Mouse (Mus musculus) kidney, postnatal 0 days (tissue): Measurements from ENCODE around the gene Olfr1247. TPM values are rescaled to one million over a fixed set of nuclear protein-coding genes. Genes with fewer than 3 reads are reported as not detected.
"Not testable (repeated sequence)": the region's sequence is repeated elsewhere in the genome, so short reads cannot be mapped to it uniquely, and the experiment has no call there.

Source experiments
- ATAC-seq: fragments of 200-750 bp; cut with Nextera tagmentation; replicated peaks from 2 replicates; pipeline ENCODE4 v1.8.0; 2017; ENCODE audit warnings: low read depth, moderate number of reproducible peaks, moderate TSS enrichment, moderate library complexity; ENCODE audit not compliant: low FRiP score
- DNase-seq: peaks from one replicate; pipeline ENCODE4 v3.0.0-alpha.2; 2016; ENCODE audit warnings: low spot score
- H3K27ac ChIP-seq: fragments of 300-500 bp; sonication (generic); 2 replicates; pipeline ENCODE4 v1.5.1; 2014; ENCODE audit warnings: mild to moderate bottlenecking
- H3K27me3 ChIP-seq: fragments of 300-500 bp; sonication (generic); 2 replicates; pipeline ENCODE4 v1.6.1; 2014; ENCODE audit warnings: low read length, mixed read lengths; ENCODE audit not compliant: insufficient read depth
- H3K36me3 ChIP-seq: fragments of 300-500 bp; sonication (generic); 2 replicates; pipeline ENCODE4 v1.6.1; 2014; ENCODE audit warnings: low read length, mixed read lengths; ENCODE audit not compliant: insufficient read depth
- H3K4me1 ChIP-seq: fragments of 300-500 bp; sonication (generic); replicated peaks from 2 replicates; pipeline ENCODE4 v1.6.1; 2014; ENCODE audit warnings: antibody characterized with exemption, low read length, mixed read lengths; ENCODE audit not compliant: insufficient read depth
- H3K4me2 ChIP-seq: fragments of 300-500 bp; sonication (generic); 2 replicates; pipeline ENCODE4 v1.6.1; 2014; ENCODE audit warnings: mild to moderate bottlenecking, low read length, moderate library complexity, mixed read lengths
- H3K4me3 ChIP-seq: fragments of 300-500 bp; sonication (generic); replicated peaks from 2 replicates; pipeline ENCODE4 v1.5.1; 2014; ENCODE audit warnings: low read depth, low read length
- H3K9ac ChIP-seq: fragments of 300-500 bp; sonication (generic); 2 replicates; pipeline ENCODE4 v1.6.1; 2014; ENCODE audit warnings: low read depth, low read length
- H3K9me3 ChIP-seq: fragments of 300-500 bp; sonication (generic); replicated peaks from 2 replicates; pipeline ENCODE4 v1.6.1; 2016; ENCODE audit warnings: low read length, inconsistent platforms, mixed read lengths
- CTCF ChIP-seq: IDR thresholded peaks from 2 replicates; pipeline ENCODE4 v1.5.1; 2016; ENCODE audit warnings: antibody characterized with exemption, low read depth, mild to moderate bottlenecking, moderate library complexity
- WGBS: fragments of 180-500 bp; shearing (Covaris S2); extraction: QIAGEN DNeasy Blood & Tissue Kit; methylation state at CpG from one replicate; pipeline ENCODE4 v1.1.7; 2014; 5-methylcytosine and 5-hydroxymethylcytosine counted together
- polyA plus RNA-seq: library from polyadenylated mRNA; unstranded; fragments of >200 nt; fragmentation: Nextera tagmentation; extraction: Ambion mirVana; gene quantifications from 2 replicates; pipeline ENCODE4 v1.2.1, GENCODE M21; 2015

Olfr1247 gene
- not detected in 2 replicates for polyA plus RNA-seq

- no peak for ATAC-seq
- no peaks in the 10 kb centered on the region for H3K9me3 ChIP-seq
- no peak within 1 kb of the TSS for H3K9ac ChIP-seq
- no peaks in the 10 kb centered on the region for H3K4me1 ChIP-seq
- no peaks in the 10 kb centered on the region for H3K36me3 ChIP-seq
- no peak for TF ChIP-seq CTCF
- 93% methylated on average over 2 of the region's 2 CpGs for WGBS
- H3K4me3 ChIP-seq, result no peak within 1 kb of the TSS
- no peak within 1 kb of the TSS for H3K27ac ChIP-seq
- H3K4me2 ChIP-seq, result no peak within 1 kb of the TSS
- no peaks in the 10 kb centered on the region for H3K27me3 ChIP-seq
- no peak for DNase-seq
These were observed at the start of gene Olfr1247 for GRCm38 (mm10) chr2:89614030-89614429. Gene Olfr1247 (minus strand): TSS chr2:89614130.

GRCm38 (mm10) chr2:89661367-89661766 is 47.4 kb upstream of the Olfr1247 start, which contains the start of gene Olfr1250:
Gene Olfr1250 (minus strand): TSS chr2:89661467.
- Histone ChIP-seq H3K4me1 (no peaks in the 10 kb centered on the region), H3K9ac (no peak within 1 kb of the TSS), H3K27ac (no peak within 1 kb of the TSS), H3K9me3 (no peaks in the 10 kb centered on the region), H3K36me3 (no peaks in the 10 kb centered on the region), H3K4me3 (no peak within 1 kb of the TSS), H3K27me3 (no peaks in the 10 kb centered on the region), H3K4me2 (no peak within 1 kb of the TSS)
- DNase-seq (no peak), ATAC-seq (no peak)
- TF ChIP-seq CTCF, result no peak

- H3K9me3 ChIP-seq, result no peaks in the 10 kb centered on the region
- WGBS, result 81% methylated on average over 2 of the region's 2 CpGs
- H3K27me3 ChIP-seq, result no peaks in the 10 kb centered on the region
- H3K4me1 ChIP-seq, result no peaks in the 10 kb centered on the region
- H3K36me3 ChIP-seq, result no peaks in the 10 kb centered on the region
- no peak for ATAC-seq
- no peak for DNase-seq
- no peak within 1 kb of the TSS for H3K4me2 ChIP-seq
- H3K4me3 ChIP-seq, result no peak within 1 kb of the TSS
- H3K9ac ChIP-seq, result no peak within 1 kb of the TSS
- H3K27ac ChIP-seq, result no peak within 1 kb of the TSS
- no peak for TF ChIP-seq CTCF
These were observed 21.0 kb upstream of the Olfr1247 start, which contains the start of gene Olfr1249 for GRCm38 (mm10) chr2:89634883-89635282. Gene Olfr1249 (minus strand): TSS chr2:89634983.

- H3K36me3 ChIP-seq, H3K4me1 ChIP-seq, H3K9ac ChIP-seq, H3K27me3 ChIP-seq, H3K9me3 ChIP-seq, H3K4me2 ChIP-seq, DNase-seq, H3K27ac ChIP-seq, H3K4me3 ChIP-seq, ATAC-seq: not testable (repeated sequence)
- WGBS, result 90% methylated on average over 1 of the region's 1 CpGs
These were observed 4.2 kb upstream of the Olfr1247 start, which contains the start of gene Olfr1248 for GRCm38 (mm10) chr2:89618145-89618544. Gene Olfr1248 (minus strand): TSS chr2:89618245.

GRCm38 (mm10) chr2:89593057-89593456 is 20.9 kb downstream of the Olfr1247 start, which contains the start of gene Olfr1246:
Gene Olfr1246 (minus strand): TSS chr2:89593157.
- no peak for ATAC-seq
- WGBS, result 75% methylated on average over 2 of the region's 2 CpGs
- TF ChIP-seq CTCF, result no peak

GRCm38 (mm10) chr2:89578347-89578746 is 35.6 kb downstream of the Olfr1247 start, which contains the start of gene Olfr1245:
Gene Olfr1245 (minus strand): TSS chr2:89578447.
- no peak for ATAC-seq
- no peak within 1 kb of the TSS for H3K4me2 ChIP-seq
- TF ChIP-seq CTCF, result no peak
- no peaks in the 10 kb centered on the region for H3K4me1 ChIP-seq
- WGBS, result 77% methylated on average over 1 of the region's 1 CpGs
- H3K27me3 ChIP-seq, result no peaks in the 10 kb centered on the region
- H3K9ac ChIP-seq, result no peak within 1 kb of the TSS
- H3K9me3 ChIP-seq, result no peaks in the 10 kb centered on the region
- H3K27ac ChIP-seq, result no peak within 1 kb of the TSS
- no peak within 1 kb of the TSS for H3K4me3 ChIP-seq
- no peak for DNase-seq
- H3K36me3 ChIP-seq, result no peaks in the 10 kb centered on the region

More at GRCm38 (mm10) chr2:89593057-89593456, 20.9 kb downstream of the Olfr1247 start, which contains the start of gene Olfr1246:
- DNase-seq, result no peak
- H3K36me3 ChIP-seq, result no peaks in the 10 kb centered on the region
- H3K27ac ChIP-seq, result no peak within 1 kb of the TSS
- H3K4me1 ChIP-seq, result no peaks in the 10 kb centered on the region
- H3K4me2 ChIP-seq, result no peak within 1 kb of the TSS
- no peak within 1 kb of the TSS for H3K4me3 ChIP-seq
- H3K9me3 ChIP-seq, result no peaks in the 10 kb centered on the region
- no peak within 1 kb of the TSS for H3K9ac ChIP-seq
- H3K27me3 ChIP-seq, result no peaks in the 10 kb centered on the region

GRCm38 (mm10) chr2:89562706-89563105 is 51.2 kb downstream of the Olfr1247 start:
- not testable (repeated sequence) for ATAC-seq, H3K9ac ChIP-seq, H3K9me3 ChIP-seq, H3K4me2 ChIP-seq, H3K4me3 ChIP-seq, DNase-seq, H3K27ac ChIP-seq, H3K36me3 ChIP-seq, H3K27me3 ChIP-seq, H3K4me1 ChIP-seq
- WGBS, result 59% methylated on average over 2 of the region's 2 CpGs

Other genes with a start within 250 kb of the Olfr1247 start
- gene Olfr1234, start 249.3 kb downstream of the Olfr1247 start, polyA plus RNA-seq, result not detected in 2 replicates
- not detected in 2 replicates for gene Olfr1238, start 204.5 kb downstream of the Olfr1247 start, polyA plus RNA-seq
- not detected in 2 replicates for gene Olfr1239, start 193.7 kb downstream of the Olfr1247 start, polyA plus RNA-seq
- not detected in 2 replicates for gene Olfr1240, start 171.1 kb downstream of the Olfr1247 start, polyA plus RNA-seq
- not detected in 2 replicates for gene Olfr1241, start 127.0 kb downstream of the Olfr1247 start, polyA plus RNA-seq
- not detected in 2 replicates for gene Olfr1242, start 115.8 kb downstream of the Olfr1247 start, polyA plus RNA-seq
- not detected in 2 replicates for gene Olfr1243, start 82.6 kb downstream of the Olfr1247 start, polyA plus RNA-seq
- gene Olfr1245, start 35.7 kb downstream of the Olfr1247 start, polyA plus RNA-seq, result not detected in 2 replicates
- gene Olfr1246, start 21.0 kb downstream of the Olfr1247 start, polyA plus RNA-seq, result not detected in 2 replicates
- gene Olfr1248, start 4.1 kb upstream of the Olfr1247 start, polyA plus RNA-seq, result not detected in 2 replicates
- gene Olfr1249, start 20.9 kb upstream of the Olfr1247 start, polyA plus RNA-seq, result not detected in 2 replicates
- not detected in 2 replicates for gene Olfr1250, start 47.3 kb upstream of the Olfr1247 start, polyA plus RNA-seq
- not detected in 2 replicates for gene Olfr1251, start 57.8 kb upstream of the Olfr1247 start, polyA plus RNA-seq
- gene Olfr1252, start 110.9 kb upstream of the Olfr1247 start, polyA plus RNA-seq, result not detected in 2 replicates
- not detected in 2 replicates for gene Olfr1253, start 143.0 kb upstream of the Olfr1247 start, polyA plus RNA-seq
- not detected in 2 replicates for gene Olfr1254, start 179.5 kb upstream of the Olfr1247 start, polyA plus RNA-seq
- gene Olfr1255, start 197.9 kb upstream of the Olfr1247 start, polyA plus RNA-seq, result not detected in 2 replicates
- gene Olfr1256, start 227.4 kb upstream of the Olfr1247 start, polyA plus RNA-seq, result not detected in 2 replicates
- gene Olfr48, start 234.1 kb upstream of the Olfr1247 start, polyA plus RNA-seq, result not detected in 2 replicates